Mouse (Mus musculus) kidney, postnatal 25 days (tissue): ENCODE measurements around the gene Foxn1.

ENCODE experiments used
- DNase-seq, 2 experiments: peaks; one replicate each; pipeline ENCODE4 v3.0.0; 2021; ENCODE audit warnings: mixed read lengths in 2 of 2

Gene Foxn1

GRCm38 (mm10) chr11:78399680-78400079, 13.3 kb upstream of the Foxn1 start:
- DNase-seq: peak; percentile 68 to 81

- no peak for DNase-seq
These were observed 11.9 kb upstream of the Foxn1 start for GRCm38 (mm10) chr11:78398212-78398611.

GRCm38 (mm10) chr11:78397397-78397796, 11.0 kb upstream of the Foxn1 start:
- DNase-seq: peak; percentile 76 to 77

- DNase-seq: peak in 1 of 2 experiments; percentile 67
These were observed 10.6 kb upstream of the Foxn1 start for GRCm38 (mm10) chr11:78396950-78397349.

GRCm38 (mm10) chr11:78392728-78393127, 6.4 kb upstream of the Foxn1 start:
- no peak for DNase-seq

- DNase-seq: no peak
These were observed 582 bp downstream of the Foxn1 start for GRCm38 (mm10) chr11:78385776-78386175.

- DNase-seq: no peak
These were observed 3.7 kb downstream of the Foxn1 start for GRCm38 (mm10) chr11:78382701-78383100.

- no peak for DNase-seq
These were observed 4.1 kb downstream of the Foxn1 start for GRCm38 (mm10) chr11:78382286-78382685.

- no peak for DNase-seq
These were observed 5.4 kb downstream of the Foxn1 start for GRCm38 (mm10) chr11:78380996-78381395.

- DNase-seq: no peak
These were observed 6.0 kb downstream of the Foxn1 start for GRCm38 (mm10) chr11:78380351-78380750.

GRCm38 (mm10) chr11:78377549-78378159, 8.7 kb downstream of the Foxn1 start:
- peak in 1 of 2 experiments; percentile 76 for DNase-seq

- DNase-seq: peak in 1 of 2 experiments; percentile 62
These were observed 12.2 kb downstream of the Foxn1 start for GRCm38 (mm10) chr11:78374147-78374546.

GRCm38 (mm10) chr11:78372610-78373009, 13.7 kb downstream of the Foxn1 start:
- DNase-seq: peak; percentile 59 to 78

GRCm38 (mm10) chr11:78372166-78372565, 14.2 kb downstream of the Foxn1 start:
- DNase-seq: no peak

GRCm38 (mm10) chr11:78371711-78372110, 14.6 kb downstream of the Foxn1 start:
- DNase-seq: no peak

- peak in 1 of 2 experiments; percentile 50 for DNase-seq
These were observed 16.0 kb downstream of the Foxn1 start for GRCm38 (mm10) chr11:78370389-78370788.

- no peak for DNase-seq
These were observed 18.7 kb downstream of the Foxn1 start for GRCm38 (mm10) chr11:78367456-78368225.

GRCm38 (mm10) chr11:78364103-78364502, 22.3 kb downstream of the Foxn1 start:
- peak; percentile 37 to 80 for DNase-seq

- peak; percentile 58 to 79 for DNase-seq
These were observed 22.9 kb downstream of the Foxn1 start for GRCm38 (mm10) chr11:78363309-78364007.

GRCm38 (mm10) chr11:78360789-78361131, 25.6 kb downstream of the Foxn1 start:
- no peak for DNase-seq

- DNase-seq: peak; percentile 87 to 93
These were observed 26.1 kb downstream of the Foxn1 start for GRCm38 (mm10) chr11:78360125-78360788.

GRCm38 (mm10) chr11:78358330-78359007, 27.9 kb downstream of the Foxn1 start:
- DNase-seq: peak in 1 of 2 experiments; percentile 59
